Mouse (Mus musculus): Measurements from ENCODE around the gene Zfp385b. TPM values are rescaled to one million over a fixed set of nuclear protein-coding genes. Genes with fewer than 3 reads are reported as not detected.

Gene Zfp385b
- polyA plus RNA-seq, 1 experiment = 3.2 TPM

DNA sequence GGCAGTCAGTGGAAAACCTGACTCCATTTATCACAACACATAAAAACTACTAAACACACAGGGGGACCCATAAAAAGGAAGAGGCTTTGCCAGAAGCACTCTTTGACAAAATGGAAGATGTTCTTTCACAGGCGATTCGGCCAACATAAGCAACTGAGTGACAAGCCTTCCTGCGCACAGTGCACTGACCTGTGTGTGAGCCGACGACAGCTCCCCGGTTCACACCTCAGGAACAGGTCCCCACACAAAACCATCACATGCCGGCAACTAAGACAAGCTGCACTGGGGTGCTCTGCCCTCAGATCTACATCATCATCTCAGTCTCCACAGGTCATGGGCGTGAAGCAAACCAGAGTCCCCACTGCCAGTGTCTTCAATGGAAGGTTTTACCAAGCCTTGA lies 375.2 kb downstream of the Zfp385b start:
- TF ChIP-seq CTCF (IDR thresholded peaks at IDR 0.05; ENCODE audit: control insufficient read depth, insufficient read depth, low read length) (no peak), POLR2A (IDR thresholded peaks at IDR 0.05; ENCODE audit: borderline replicate concordance, control insufficient read depth, low read depth, low read length) (no peak)
- Histone ChIP-seq H3K4me1 (ENCODE audit: control insufficient read depth, insufficient read depth, low read length) (no peaks in the 10 kb centered on the region), H3K4me3 (replicated peaks; ENCODE audit: control insufficient read depth, low read depth, low read length) (no peak overlapping the region), H3K27ac (ENCODE audit: control insufficient read depth, insufficient read depth, low read depth, low read length, poor library complexity) (no peak overlapping the region)
- WGBS = 84% methylated on average over 8 of the region's 8 CpGs

DNA sequence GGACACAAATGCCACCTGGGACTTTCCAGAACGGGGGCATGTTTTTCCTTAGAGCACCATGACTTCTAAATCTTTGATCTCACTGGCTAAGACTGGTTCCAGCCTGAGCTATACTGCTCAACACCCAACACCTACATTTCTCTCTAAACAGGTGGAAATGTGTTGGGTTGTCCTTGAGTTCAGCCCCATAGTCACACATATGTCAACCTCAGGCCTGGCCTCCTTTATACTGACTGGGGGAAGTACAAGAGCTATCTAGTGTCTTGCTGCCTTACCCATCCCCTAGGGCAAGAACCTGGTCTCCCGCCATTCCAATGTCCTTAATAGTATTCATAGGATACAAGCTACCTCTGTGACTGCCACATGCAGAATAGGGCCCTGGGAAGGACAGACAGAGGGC lies 378.8 kb downstream of the Zfp385b start:
- Histone ChIP-seq H3K27ac (ENCODE audit: control insufficient read depth, insufficient read depth, low read depth, low read length, poor library complexity) (no peak overlapping the region), H3K4me1 (ENCODE audit: control insufficient read depth, insufficient read depth, low read length) (no peaks in the 10 kb centered on the region), H3K4me3 (replicated peaks; ENCODE audit: control insufficient read depth, low read depth, low read length) (no peak overlapping the region)
- WGBS = 70% methylated on average over 2 of the region's 2 CpGs
- TF ChIP-seq CTCF (IDR thresholded peaks at IDR 0.05; ENCODE audit: control insufficient read depth, insufficient read depth, low read length) = no peak
- TF ChIP-seq POLR2A (IDR thresholded peaks at IDR 0.05; ENCODE audit: borderline replicate concordance, control insufficient read depth, low read depth, low read length) = no peak

DNA sequence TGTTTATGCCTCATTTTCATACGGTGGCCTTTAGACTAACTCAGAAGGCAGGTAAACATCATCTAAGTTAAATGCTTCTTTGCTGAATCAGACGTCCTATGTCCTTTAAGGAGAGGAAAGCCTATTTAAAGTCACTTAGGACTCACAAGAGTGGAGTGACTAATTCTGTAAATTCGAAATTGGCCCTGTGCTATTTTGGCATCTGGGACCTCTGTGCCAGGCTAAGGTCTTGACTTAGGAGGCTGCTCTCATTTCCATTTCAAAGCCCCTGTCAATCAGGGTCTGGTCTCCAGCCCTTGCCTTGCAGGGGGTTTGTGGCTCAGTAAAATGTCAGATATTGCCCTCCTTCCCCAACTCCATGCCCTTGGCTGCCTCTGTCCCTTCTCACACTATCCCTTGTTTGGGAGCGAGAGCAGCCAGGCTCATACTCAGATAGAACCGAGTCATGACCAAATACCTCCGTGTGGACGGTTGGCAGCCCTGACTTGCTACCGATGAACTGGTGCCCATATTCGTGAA lies 383.1 kb downstream of the Zfp385b start:
- H3K4me3 ChIP-seq (replicated peaks; ENCODE audit: control insufficient read depth, low read depth, low read length) = no peak overlapping the region

GRCm38 (mm10) chr2:77419476-77419875 lies 400.0 kb downstream of the Zfp385b start:
- no peak overlapping the region for H3K4me3 ChIP-seq (replicated peaks; ENCODE audit: control insufficient read depth, low read depth, low read length)
- TF ChIP-seq CTCF (IDR thresholded peaks at IDR 0.05; ENCODE audit: control insufficient read depth, insufficient read depth, low read length) (no peak), POLR2A (IDR thresholded peaks at IDR 0.05; ENCODE audit: borderline replicate concordance, control insufficient read depth, low read depth, low read length) (no peak)
- H3K27ac ChIP-seq (ENCODE audit: control insufficient read depth, insufficient read depth, low read depth, low read length, poor library complexity) = no peak overlapping the region
- no peaks in the 10 kb centered on the region for H3K4me1 ChIP-seq (ENCODE audit: control insufficient read depth, insufficient read depth, low read length)
- 53% methylated on average over 10 of the region's 10 CpGs for WGBS

More for the DNA sequence above, 383.1 kb downstream of the Zfp385b start:
- no peak for TF ChIP-seq POLR2A (IDR thresholded peaks at IDR 0.05; ENCODE audit: borderline replicate concordance, control insufficient read depth, low read depth, low read length)
- TF ChIP-seq CTCF (IDR thresholded peaks at IDR 0.05; ENCODE audit: control insufficient read depth, insufficient read depth, low read length) = no peak
- 73% methylated on average over 9 of the region's 9 CpGs for WGBS
- Histone ChIP-seq H3K4me1 (ENCODE audit: control insufficient read depth, insufficient read depth, low read length) (no peaks in the 10 kb centered on the region), H3K27ac (ENCODE audit: control insufficient read depth, insufficient read depth, low read depth, low read length, poor library complexity) (no peak overlapping the region)

- Histone ChIP-seq H3K4me1 (ENCODE audit: control insufficient read depth, insufficient read depth, low read length) (no peaks in the 10 kb centered on the region), H3K4me3 (replicated peaks; ENCODE audit: control insufficient read depth, low read depth, low read length) (no peak overlapping the region), H3K27ac (ENCODE audit: control insufficient read depth, insufficient read depth, low read depth, low read length, poor library complexity) (no peak overlapping the region)
- TF ChIP-seq CTCF (IDR thresholded peaks at IDR 0.05; ENCODE audit: control insufficient read depth, insufficient read depth, low read length) (no peak), POLR2A (IDR thresholded peaks at IDR 0.05; ENCODE audit: borderline replicate concordance, control insufficient read depth, low read depth, low read length) (no peak)
- 41% methylated on average over 5 of the region's 5 CpGs for WGBS
These were observed 401.4 kb downstream of the Zfp385b start for GRCm38 (mm10) chr2:77418078-77418477.

DNA sequence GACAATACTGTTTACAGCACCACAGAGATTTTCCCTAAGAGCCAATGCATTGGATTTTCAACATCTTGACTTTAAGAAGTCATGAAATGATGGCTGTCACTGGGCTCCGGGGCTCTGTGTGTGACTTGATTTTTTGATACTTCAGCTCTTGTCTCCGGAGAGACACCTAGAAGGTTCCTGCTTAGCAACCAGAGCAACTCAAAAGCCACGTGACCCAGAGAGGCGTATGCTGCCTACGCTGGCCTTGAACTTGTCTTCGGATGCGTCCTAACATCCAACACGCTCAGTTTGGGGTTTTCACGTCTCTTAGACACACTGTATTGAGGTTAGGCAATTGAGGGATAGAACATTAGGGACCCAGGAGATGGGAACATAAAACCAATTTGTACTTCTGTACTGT lies 407.3 kb downstream of the Zfp385b start:
- H3K4me1 ChIP-seq (ENCODE audit: control insufficient read depth, insufficient read depth, low read length) = no peaks in the 10 kb centered on the region
- no peak overlapping the region for H3K27ac ChIP-seq (ENCODE audit: control insufficient read depth, insufficient read depth, low read depth, low read length, poor library complexity)
- no peak for TF ChIP-seq CTCF (IDR thresholded peaks at IDR 0.05; ENCODE audit: control insufficient read depth, insufficient read depth, low read length)
- no peak for TF ChIP-seq POLR2A (IDR thresholded peaks at IDR 0.05; ENCODE audit: borderline replicate concordance, control insufficient read depth, low read depth, low read length)
- no peak overlapping the region for H3K4me3 ChIP-seq (replicated peaks; ENCODE audit: control insufficient read depth, low read depth, low read length)
- WGBS = 83% methylated on average over 9 of the region's 9 CpGs

DNA sequence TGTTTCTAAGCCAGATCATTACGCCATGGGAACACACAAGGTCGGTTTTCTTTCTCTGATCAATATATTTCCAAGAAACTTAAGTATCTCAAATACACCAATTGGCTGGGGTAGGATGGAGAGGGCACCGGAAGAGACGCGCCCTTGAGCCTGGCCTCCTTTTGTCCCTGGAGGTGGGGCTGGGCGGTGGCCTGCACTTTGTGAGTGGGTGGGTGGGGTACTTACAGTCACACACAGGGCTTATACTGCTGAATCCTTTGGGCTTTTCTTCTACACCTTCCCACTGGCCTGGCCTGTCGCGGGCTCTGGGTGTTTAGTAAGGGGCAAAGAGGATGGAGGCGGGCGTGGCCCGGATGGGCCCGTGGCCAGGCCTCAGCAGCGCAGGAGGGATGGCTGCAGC lies 407.8 kb downstream of the Zfp385b start:
- no peak for TF ChIP-seq CTCF (IDR thresholded peaks at IDR 0.05; ENCODE audit: control insufficient read depth, insufficient read depth, low read length)
- TF ChIP-seq POLR2A (IDR thresholded peaks at IDR 0.05; ENCODE audit: borderline replicate concordance, control insufficient read depth, low read depth, low read length) = no peak
- WGBS = 82% methylated on average over 13 of the region's 13 CpGs
- Histone ChIP-seq H3K4me3 (replicated peaks; ENCODE audit: control insufficient read depth, low read depth, low read length) (no peak overlapping the region), H3K4me1 (ENCODE audit: control insufficient read depth, insufficient read depth, low read length) (no peaks in the 10 kb centered on the region), H3K27ac (ENCODE audit: control insufficient read depth, insufficient read depth, low read depth, low read length, poor library complexity) (no peak overlapping the region)

- Histone ChIP-seq H3K4me3 (replicated peaks; ENCODE audit: control insufficient read depth, low read depth, low read length) (no peak overlapping the region), H3K27ac (ENCODE audit: control insufficient read depth, insufficient read depth, low read depth, low read length, poor library complexity) (no peak overlapping the region), H3K4me1 (ENCODE audit: control insufficient read depth, insufficient read depth, low read length) (no peaks in the 10 kb centered on the region)
- no peak for TF ChIP-seq POLR2A (IDR thresholded peaks at IDR 0.05; ENCODE audit: borderline replicate concordance, control insufficient read depth, low read depth, low read length)
- WGBS = 63% methylated on average over 5 of the region's 5 CpGs
These were observed 409.8 kb downstream of the Zfp385b start for GRCm38 (mm10) chr2:77409521-77410135.

- WGBS = 61% methylated on average over 7 of the region's 7 CpGs
- no peak overlapping the region for H3K27ac ChIP-seq (ENCODE audit: control insufficient read depth, insufficient read depth, low read depth, low read length, poor library complexity)
These were observed 410.5 kb downstream of the Zfp385b start for GRCm38 (mm10) chr2:77408972-77409371.

More at GRCm38 (mm10) chr2:77408972-77409371, 410.5 kb downstream of the Zfp385b start:
- no peak overlapping the region for H3K4me3 ChIP-seq (replicated peaks; ENCODE audit: control insufficient read depth, low read depth, low read length)
- no peaks in the 10 kb centered on the region for H3K4me1 ChIP-seq (ENCODE audit: control insufficient read depth, insufficient read depth, low read length)
- TF ChIP-seq CTCF (IDR thresholded peaks at IDR 0.05; ENCODE audit: control insufficient read depth, insufficient read depth, low read length) = no peak
